Mouse (Mus musculus): ENCODE results near the gene E130311K13Rik. TPM values are rescaled to one million over a fixed set of nuclear protein-coding genes. Genes with fewer than 3 reads are reported as not detected.

E130311K13Rik gene
- total RNA-seq, 2 experiments from 2014 or later = 12.5 to 13.4 TPM

DNA sequence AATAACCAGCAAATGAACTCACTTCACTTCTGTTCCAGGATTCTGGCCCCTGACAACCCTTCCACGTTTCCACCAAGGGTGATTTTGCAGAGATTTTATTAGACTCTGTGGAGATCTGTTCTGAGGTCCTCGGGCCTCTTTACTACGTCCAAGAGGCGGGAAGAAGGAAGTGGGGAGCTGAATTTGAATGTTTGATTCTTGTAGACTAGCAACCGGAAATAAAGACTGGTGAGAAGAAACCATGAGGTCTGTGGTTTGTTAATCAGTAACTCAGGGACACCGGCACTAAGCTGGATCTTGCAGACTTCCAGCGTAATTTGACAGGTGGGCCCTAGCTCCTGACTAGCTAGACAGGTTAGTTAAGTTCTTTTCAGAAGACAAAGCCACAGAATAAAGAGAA, 35.6 kb downstream of the E130311K13Rik start:
- no peak for DNase-seq

DNA sequence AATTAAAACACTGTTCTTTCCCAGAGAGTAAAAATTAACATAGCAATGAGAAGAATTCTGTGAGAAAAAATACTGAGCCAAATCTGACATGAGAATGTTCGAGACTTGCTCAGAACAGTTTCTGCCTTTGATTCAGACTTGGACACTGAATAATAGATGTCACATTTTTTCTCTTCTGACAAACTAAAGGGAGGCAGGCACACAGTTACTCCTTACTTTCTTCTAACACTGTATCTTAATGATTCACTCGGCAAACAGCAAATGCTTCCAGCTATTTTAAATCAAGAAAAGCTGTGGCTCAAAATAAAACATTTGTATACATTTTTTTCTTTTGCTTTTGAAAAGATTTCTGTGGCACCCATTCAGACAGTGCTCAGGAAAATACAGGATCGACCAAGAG, 37.1 kb downstream of the E130311K13Rik start:
- no peak for DNase-seq

GRCm38 (mm10) chr3:63881065-63881464, 48.2 kb downstream of the E130311K13Rik start:
- DNase-seq = no peak

DNA sequence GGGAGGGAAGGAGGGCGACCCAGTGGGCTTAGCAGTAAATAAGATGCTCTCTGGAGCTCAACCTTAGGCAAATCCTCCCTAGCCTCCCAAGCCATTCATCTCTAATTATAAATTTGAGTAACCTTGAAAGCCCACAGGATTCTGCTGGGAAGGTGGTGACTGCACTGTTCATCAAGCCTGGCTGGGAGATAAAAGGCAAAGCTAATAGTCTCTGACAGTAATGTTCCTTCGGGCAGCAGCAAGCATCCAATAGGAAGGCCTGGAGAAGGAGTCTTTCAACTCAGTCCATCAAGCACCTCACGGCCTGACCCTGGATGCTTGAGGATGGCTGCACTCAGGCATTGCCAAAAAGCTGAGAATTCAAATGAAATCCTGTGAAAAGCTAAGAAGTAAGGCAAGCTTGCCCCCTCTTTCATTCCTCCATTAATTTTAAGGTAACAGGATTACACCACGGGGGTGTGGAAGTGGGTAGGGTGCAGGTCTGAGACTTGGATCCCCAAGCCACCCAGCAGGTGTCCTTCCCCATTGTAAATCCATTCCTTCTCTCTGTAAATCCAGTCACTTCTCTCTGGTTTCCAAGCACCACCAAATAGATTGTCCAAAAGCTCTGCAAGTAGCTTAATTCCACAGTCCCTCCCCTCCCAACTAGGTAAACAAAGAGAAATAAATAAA, 50.1 kb downstream of the E130311K13Rik start:
- no peak for DNase-seq

DNA sequence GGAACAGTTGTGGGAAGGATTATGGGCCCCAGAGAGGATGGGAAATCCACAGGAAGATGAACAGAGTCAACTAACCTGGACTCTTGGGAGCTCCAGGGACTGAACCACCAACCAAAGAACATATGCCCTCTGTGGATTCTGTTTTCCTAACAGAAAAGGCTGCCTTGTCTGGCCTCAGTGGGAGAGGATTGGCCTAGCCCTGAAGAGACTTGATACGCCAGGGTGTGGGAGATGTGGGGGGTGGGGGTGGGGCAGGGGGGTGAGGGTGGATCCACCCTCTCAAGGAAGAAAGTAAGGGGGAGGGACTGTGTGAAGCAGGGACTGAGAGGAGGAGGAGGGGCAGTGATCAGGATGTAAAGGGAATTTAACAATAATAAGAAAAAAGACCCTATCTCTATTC, 56.5 kb downstream of the E130311K13Rik start:
- no peak for DNase-seq

- DNase-seq = no peak
Observed at GRCm38 (mm10) chr3:63871249-63871648, 58.0 kb downstream of the E130311K13Rik start.

DNA sequence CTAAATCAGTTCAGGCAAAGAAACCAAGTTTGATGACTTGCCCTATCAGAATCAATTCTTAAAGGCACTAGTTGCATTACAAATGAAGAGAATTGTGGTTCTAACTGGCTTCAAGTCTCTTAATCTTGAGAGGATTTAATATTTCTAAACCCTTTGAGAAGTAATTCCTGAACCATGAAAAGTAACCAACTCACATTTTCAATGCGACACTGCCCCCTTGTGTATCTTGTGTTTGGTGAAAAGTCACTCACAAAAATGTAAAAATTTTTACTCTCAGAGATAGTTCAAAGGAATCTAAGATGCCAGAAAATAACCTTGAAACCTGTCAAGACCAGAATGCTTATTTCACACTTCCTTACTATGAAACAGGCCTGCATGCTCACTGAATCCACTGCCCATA, 61.0 kb downstream of the E130311K13Rik start:
- peak in 1 of 2 experiments; percentile 41 for DNase-seq

GRCm38 (mm10) chr3:63865069-63865468, 64.2 kb downstream of the E130311K13Rik start:
- no peak for DNase-seq

Other genes starting within 250 kb of the E130311K13Rik start
- gene Plch1, start 30.0 kb downstream of the E130311K13Rik start, total RNA-seq (2021) = 1 to 10 TPM; 4.7 to 6.2 TPM
- gene Slc33a1, start 35.3 kb upstream of the E130311K13Rik start, total RNA-seq (2021) = 10 to 100 TPM; 29.1 to 31.0 TPM
- gene Gmps, start 46.6 kb upstream of the E130311K13Rik start, total RNA-seq (2021) = 10 to 100 TPM; 47.9 to 49.8 TPM
- under 1 TPM; 0.30 to 0.45 TPM for gene Vmn2r1, start 152.1 kb upstream of the E130311K13Rik start, total RNA-seq (2021)
- gene Vmn2r2, start 212.5 kb upstream of the E130311K13Rik start, total RNA-seq (2021) = not detected